Mouse (Mus musculus) left cerebral cortex, adult 11 months (tissue): ENCODE measurements around the gene Thumpd2.

Experiments
- DNase-seq: peaks from one replicate; pipeline ENCODE4 v3.0.0; 2022; ENCODE audit warnings: low spot score

The Thumpd2 gene

GRCm38 (mm10) chr17:81031830-81032442 lies 32.9 kb downstream of the Thumpd2 start:
- no peak for DNase-seq

GRCm38 (mm10) chr17:81027331-81027730 lies 37.6 kb downstream of the Thumpd2 start:
- no peak for DNase-seq

- DNase-seq: no peak
Measured at GRCm38 (mm10) chr17:81017132-81017531, 47.8 kb downstream of the Thumpd2 start.

- peak; percentile 39 for DNase-seq
Measured at GRCm38 (mm10) chr17:81015814-81016447, 49.0 kb downstream of the Thumpd2 start.

GRCm38 (mm10) chr17:81010844-81011685 lies 53.8 kb downstream of the Thumpd2 start:
- DNase-seq: no peak

- DNase-seq: no peak
Measured at GRCm38 (mm10) chr17:81010199-81010598, 54.7 kb downstream of the Thumpd2 start.

- DNase-seq: no peak
Measured at GRCm38 (mm10) chr17:81009112-81009511, 55.8 kb downstream of the Thumpd2 start.

GRCm38 (mm10) chr17:81005292-81005691 lies 59.6 kb downstream of the Thumpd2 start:
- DNase-seq: no peak

GRCm38 (mm10) chr17:81004454-81004853 lies 60.4 kb downstream of the Thumpd2 start:
- DNase-seq: no peak

GRCm38 (mm10) chr17:81002130-81002529 lies 62.8 kb downstream of the Thumpd2 start:
- DNase-seq: no peak

- no peak for DNase-seq
Measured at GRCm38 (mm10) chr17:81001647-81002046, 63.2 kb downstream of the Thumpd2 start.

GRCm38 (mm10) chr17:81001010-81001409 lies 63.9 kb downstream of the Thumpd2 start:
- DNase-seq: no peak

- DNase-seq: no peak
Measured at GRCm38 (mm10) chr17:80998958-80999357, 65.9 kb downstream of the Thumpd2 start.

- no peak for DNase-seq
Measured at GRCm38 (mm10) chr17:80997226-80997625, 67.7 kb downstream of the Thumpd2 start.

- DNase-seq: no peak
Measured at GRCm38 (mm10) chr17:80991535-80992127, 73.3 kb downstream of the Thumpd2 start.

- DNase-seq: no peak
Measured at GRCm38 (mm10) chr17:80982976-80983375, 81.9 kb downstream of the Thumpd2 start.

- DNase-seq: peak; percentile 89
Measured at GRCm38 (mm10) chr17:80982412-80982787, 82.5 kb downstream of the Thumpd2 start.

- no peak for DNase-seq
Measured at GRCm38 (mm10) chr17:80981721-80982411, 83.0 kb downstream of the Thumpd2 start.

- no peak for DNase-seq
Measured at GRCm38 (mm10) chr17:80980096-80980495, 84.8 kb downstream of the Thumpd2 start.

- DNase-seq: no peak
Measured at GRCm38 (mm10) chr17:80977245-80977644, 87.6 kb downstream of the Thumpd2 start.
